Mouse (Mus musculus): Measurements from ENCODE around the gene Rabep1.

Rabep1 gene

GRCm38 (mm10) chr11:70973947-70974346 lies 129.4 kb downstream of the Rabep1 start:
- no peak for DNase-seq (ENCODE audit: extremely low read depth, low read depth)

- DNase-seq (ENCODE audit: extremely low read depth, low read depth), result no peak
Measured at GRCm38 (mm10) chr11:70975193-70975592, 130.6 kb downstream of the Rabep1 start.

GRCm38 (mm10) chr11:70977293-70977692 lies 132.7 kb downstream of the Rabep1 start:
- no peak for DNase-seq (ENCODE audit: extremely low read depth, low read depth)

GRCm38 (mm10) chr11:70980232-70980631 lies 135.7 kb downstream of the Rabep1 start:
- DNase-seq (ENCODE audit: extremely low read depth, low read depth), result no peak

GRCm38 (mm10) chr11:70980751-70981510 lies 136.4 kb downstream of the Rabep1 start:
- DNase-seq (ENCODE audit: extremely low read depth, low read depth), result no peak

GRCm38 (mm10) chr11:70982030-70982429 lies 137.5 kb downstream of the Rabep1 start:
- no peak for DNase-seq (ENCODE audit: extremely low read depth, low read depth)

- no peak for DNase-seq (ENCODE audit: extremely low read depth, low read depth)
Measured at GRCm38 (mm10) chr11:70982557-70983228, 138.1 kb downstream of the Rabep1 start, which contains the start of gene C1qbp. Gene C1qbp (minus strand): TSS chr11:70983026.

All from MEL-GATA-1-ER (cell line).